Mouse (Mus musculus) thymus, postnatal 10 days (tissue): ENCODE results near the gene Mxra7.
"Not testable (repeated sequence)": the region's sequence is repeated elsewhere in the genome, so short reads cannot be mapped to it uniquely, and the experiment has no call there.

Experiments
- DNase-seq, 2 experiments: peaks; one replicate each; pipeline ENCODE4 v3.0.0; 2021; ENCODE audit warnings: low spot score in 2 of 2

Gene Mxra7

GRCm38 (mm10) chr11:116827534-116828165 lies at the start of gene Mxra7:
Gene Mxra7 (minus strand): TSS chr11:116828046.
- peak in 1 of 2 experiments; percentile 53 for DNase-seq

- no peak for DNase-seq
Observed at GRCm38 (mm10) chr11:116873987-116874386, 46.1 kb upstream of the Mxra7 start.

- DNase-seq, result no peak
Observed at GRCm38 (mm10) chr11:116871538-116871937, 43.7 kb upstream of the Mxra7 start.

- DNase-seq, result no peak
Observed at GRCm38 (mm10) chr11:116869641-116870040, 41.8 kb upstream of the Mxra7 start.

GRCm38 (mm10) chr11:116869223-116869622 lies 41.4 kb upstream of the Mxra7 start:
- DNase-seq, result no peak

GRCm38 (mm10) chr11:116868129-116868528 lies 40.3 kb upstream of the Mxra7 start:
- no peak for DNase-seq

- no peak for DNase-seq
Observed at GRCm38 (mm10) chr11:116865945-116866585, 38.2 kb upstream of the Mxra7 start.

GRCm38 (mm10) chr11:116864444-116864843 lies 36.6 kb upstream of the Mxra7 start:
- DNase-seq, result no peak

GRCm38 (mm10) chr11:116857183-116857850 lies 29.5 kb upstream of the Mxra7 start:
- DNase-seq, result no peak

GRCm38 (mm10) chr11:116854279-116854678 lies 26.4 kb upstream of the Mxra7 start:
- DNase-seq, result no peak

- peak; percentile 96 to 97 for DNase-seq
Observed at GRCm38 (mm10) chr11:116853512-116853928, 25.7 kb upstream of the Mxra7 start.

- peak; percentile 95 to 98 for DNase-seq
Observed at GRCm38 (mm10) chr11:116852891-116853511, 25.2 kb upstream of the Mxra7 start, which contains the start of gene Srsf2. Gene Srsf2 (minus strand): TSS chr11:116853094.

GRCm38 (mm10) chr11:116852291-116852890 lies 24.5 kb upstream of the Mxra7 start, which contains the start of gene Mfsd11:
Gene Mfsd11 (plus strand): TSS chr11:116852440.
- peak; percentile 74 to 78 for DNase-seq

GRCm38 (mm10) chr11:116851576-116852290 lies 23.9 kb upstream of the Mxra7 start:
- no peak for DNase-seq

GRCm38 (mm10) chr11:116850833-116851477 lies 23.1 kb upstream of the Mxra7 start:
- DNase-seq, result no peak

GRCm38 (mm10) chr11:116850085-116850484 lies 22.2 kb upstream of the Mxra7 start:
- DNase-seq, result no peak

- DNase-seq, result no peak
Observed at GRCm38 (mm10) chr11:116849587-116849986, 21.7 kb upstream of the Mxra7 start.

- not testable (repeated sequence) for DNase-seq
Observed at GRCm38 (mm10) chr11:116848877-116849178, 21.0 kb upstream of the Mxra7 start.

- no peak for DNase-seq
Observed at GRCm38 (mm10) chr11:116848086-116848876, 20.4 kb upstream of the Mxra7 start.
